Mouse (Mus musculus) spleen, postnatal 10 days (tissue): ENCODE measurements around the gene Runx2.

Experiments
- DNase-seq, 2 experiments: peaks; one replicate each; pipeline ENCODE4 v3.0.0; 2021 to 2022; ENCODE audit warnings: low spot score in 2 of 2

The Runx2 gene

GRCm38 (mm10) chr17:44714116-44714515 is 100.5 kb downstream of the Runx2 start:
- no peak for DNase-seq

- DNase-seq, result no peak
Measured at GRCm38 (mm10) chr17:44713404-44713803, 101.2 kb downstream of the Runx2 start.

GRCm38 (mm10) chr17:44709516-44710252 is 104.9 kb downstream of the Runx2 start:
- DNase-seq, result peak in 1 of 2 experiments; percentile 35

GRCm38 (mm10) chr17:44707956-44708355 is 106.6 kb downstream of the Runx2 start:
- DNase-seq, result no peak

- DNase-seq, result no peak
Measured at GRCm38 (mm10) chr17:44706531-44706930, 108.1 kb downstream of the Runx2 start.

- no peak for DNase-seq
Measured at GRCm38 (mm10) chr17:44702506-44703298, 111.9 kb downstream of the Runx2 start.

- no peak for DNase-seq
Measured at GRCm38 (mm10) chr17:44701531-44701930, 113.1 kb downstream of the Runx2 start.

- DNase-seq, result no peak
Measured at GRCm38 (mm10) chr17:44700326-44700725, 114.3 kb downstream of the Runx2 start.

GRCm38 (mm10) chr17:44697053-44697452 is 117.5 kb downstream of the Runx2 start:
- no peak for DNase-seq

- no peak for DNase-seq
Measured at GRCm38 (mm10) chr17:44693552-44693951, 121.0 kb downstream of the Runx2 start.

GRCm38 (mm10) chr17:44691517-44691916 is 123.1 kb downstream of the Runx2 start:
- DNase-seq, result no peak

GRCm38 (mm10) chr17:44690410-44691035 is 124.1 kb downstream of the Runx2 start:
- no peak for DNase-seq

GRCm38 (mm10) chr17:44688306-44688705 is 126.3 kb downstream of the Runx2 start:
- DNase-seq, result no peak

- DNase-seq, result no peak
Measured at GRCm38 (mm10) chr17:44685514-44685913, 129.1 kb downstream of the Runx2 start.

GRCm38 (mm10) chr17:44683026-44683425 is 131.6 kb downstream of the Runx2 start:
- no peak for DNase-seq

- DNase-seq, result no peak
Measured at GRCm38 (mm10) chr17:44677782-44678181, 136.8 kb downstream of the Runx2 start.

- peak; percentile 72 to 87 for DNase-seq
Measured at GRCm38 (mm10) chr17:44672806-44673205, 141.8 kb downstream of the Runx2 start.

- DNase-seq, result peak; percentile 88 to 98
Measured at GRCm38 (mm10) chr17:44671946-44672692, 142.5 kb downstream of the Runx2 start.

GRCm38 (mm10) chr17:44669985-44670384 is 144.6 kb downstream of the Runx2 start:
- no peak for DNase-seq

- DNase-seq, result no peak
Measured at GRCm38 (mm10) chr17:44667346-44667745, 147.3 kb downstream of the Runx2 start.

GRCm38 (mm10) chr17:44663872-44664271 is 150.7 kb downstream of the Runx2 start:
- no peak for DNase-seq

- DNase-seq, result no peak
Measured at GRCm38 (mm10) chr17:44663208-44663607, 151.4 kb downstream of the Runx2 start.
